Comparison of ENCODE assay signal across 40 mouse cellular contexts in genomic region chr7:81973939-81974338, GRCm38 (mm10). TPM values are rescaled to one million over a fixed set of nuclear protein-coding genes. Genes with fewer than 3 reads are reported as not detected.
"Had no signal": no experiment of that assay in that cellular context is flagged by ENCODE, and none has a peak within 500 bp of the region (broad histone marks: within the 10 kb centered on the region; RNA-seq: fewer than 3 reads in every experiment).

No protein-coding gene starts in this region.

- ATAC-seq: liver, embryonic 12.5 days; liver, postnatal 0 days; lung, postnatal 0 days; midbrain, embryonic 13.5 days; midbrain, embryonic 15.5 days; midbrain, embryonic 16.5 days had no signal

- H3K4me2 ChIP-seq: limb, embryonic 12.5 days; limb, embryonic 13.5 days; limb, embryonic 15.5 days; liver, embryonic 11.5 days; liver, embryonic 12.5 days; liver, embryonic 13.5 days; liver, embryonic 15.5 days; lung, embryonic 14.5 days; lung, embryonic 15.5 days; midbrain, embryonic 11.5 days; midbrain, embryonic 12.5 days; midbrain, embryonic 13.5 days; midbrain, embryonic 15.5 days; neural tube, embryonic 12.5 days had no signal

- DNase-seq: left cerebral cortex, postnatal 4 days; liver; liver, embryonic 13.5 days; liver, postnatal 0 days; lung, adult 18-20 months; lung, adult 2 months; lung, embryonic 14.5 days; lung, postnatal 10 days; lung, postnatal 14 days; lung, postnatal 36 days; lung, postnatal 4 days; midbrain, embryonic 14.5 days had no signal

- H3K27ac ChIP-seq: limb, embryonic 10.5 days; limb, embryonic 12.5 days; limb, embryonic 13.5 days; limb, embryonic 15.5 days; liver, embryonic 12.5 days; liver, embryonic 13.5 days; liver, embryonic 14.5 days; liver, embryonic 15.5 days; lung, embryonic 15.5 days; macrophage; midbrain, embryonic 10.5 days; midbrain, embryonic 12.5 days; midbrain, embryonic 13.5 days; midbrain, embryonic 15.5 days; neural tube, embryonic 12.5 days had no signal

- H3K9me3 ChIP-seq: limb, embryonic 10.5 days; limb, embryonic 12.5 days; limb, embryonic 13.5 days; limb, embryonic 15.5 days; liver, embryonic 12.5 days; liver, embryonic 13.5 days; liver, embryonic 15.5 days; lung, embryonic 15.5 days; midbrain, embryonic 10.5 days; midbrain, embryonic 12.5 days; midbrain, embryonic 13.5 days; midbrain, embryonic 15.5 days; neural tube, embryonic 12.5 days had no signal

- H3K9ac ChIP-seq: limb, embryonic 12.5 days; limb, embryonic 13.5 days; limb, embryonic 15.5 days; liver, embryonic 12.5 days; liver, embryonic 13.5 days; liver, embryonic 14.5 days; liver, embryonic 15.5 days; liver, postnatal 0 days; lung, embryonic 14.5 days; lung, embryonic 15.5 days; midbrain, embryonic 12.5 days; midbrain, embryonic 13.5 days; midbrain, embryonic 15.5 days; neural tube, embryonic 12.5 days had no signal

- H3K4me3 ChIP-seq: limb, embryonic 10.5 days; limb, embryonic 12.5 days; limb, embryonic 13.5 days; limb, embryonic 15.5 days; liver, embryonic 12.5 days; liver, embryonic 13.5 days; liver, embryonic 15.5 days; lung, embryonic 15.5 days; megakaryocyte, embryonic 14.5 days; midbrain, embryonic 10.5 days; midbrain, embryonic 12.5 days; midbrain, embryonic 13.5 days; midbrain, embryonic 15.5 days; myocyte; neural tube, embryonic 12.5 days had no signal

- H3K4me1 ChIP-seq: limb, embryonic 10.5 days; limb, embryonic 12.5 days; limb, embryonic 15.5 days; liver, embryonic 12.5 days; liver, embryonic 13.5 days; liver, embryonic 15.5 days; lung, embryonic 15.5 days; midbrain, embryonic 10.5 days; midbrain, embryonic 12.5 days; midbrain, embryonic 13.5 days; midbrain, embryonic 15.5 days; neural tube, embryonic 12.5 days had no signal

- H3K36me3 ChIP-seq: limb, embryonic 10.5 days; limb, embryonic 12.5 days; limb, embryonic 13.5 days; limb, embryonic 15.5 days; liver, embryonic 12.5 days; liver, embryonic 13.5 days; liver, embryonic 15.5 days; lung, embryonic 15.5 days; midbrain, embryonic 10.5 days; midbrain, embryonic 12.5 days; midbrain, embryonic 13.5 days; midbrain, embryonic 15.5 days; neural tube, embryonic 12.5 days had no signal

- H3K27me3 ChIP-seq: limb, embryonic 15.5 days; liver, embryonic 15.5 days; lung, embryonic 15.5 days; midbrain, embryonic 13.5 days; midbrain, embryonic 15.5 days; neural tube, embryonic 12.5 days had no signal

RNA-seq across cellular contexts. Expression of gene Bnc1, which starts 18.2 kb away (rescaled TPM):
- total RNA-seq: left cerebral cortex, postnatal 10 days; left cerebral cortex, postnatal 14 days; left cerebral cortex, postnatal 25 days; left cerebral cortex, postnatal 36 days; left cerebral cortex, postnatal 4 days; megakaryocyte progenitor cell, adult 5-6 weeks; megakaryocyte, adult 5-6 weeks; megakaryocyte-erythroid progenitor cell, adult 5-6 weeks; monocyte, adult 5-6 weeks had no signal
- polyA plus RNA-seq: macrophage had no signal
